20 mouse cellular contexts compared by ENCODE assay signal in genomic region chr2:173802176-173802575, GRCm38 (mm10).
DNase-seq lines count a peak whose midpoint lies in the region; ATAC-seq and TF ChIP-seq lines count a peak whose summit lies in the region.
"Had no signal": no experiment of that assay in that cellular context is flagged by ENCODE, and none has a peak within 500 bp of the region (broad histone marks: within the 10 kb centered on the region; RNA-seq: fewer than 3 reads in every experiment).

No protein-coding gene starts in this region.

- H3K4me3 ChIP-seq in gastrocnemius, adult 2 months = no peak overlapping the region
- H3K4me3 ChIP-seq in lung, embryonic 14.5 days (ENCODE audit: low read depth, low read length) = no peak overlapping the region
- no peak overlapping the region for H3K4me3 ChIP-seq in lung, postnatal 0 days (ENCODE audit: low read depth, low read length)
- no peak overlapping the region for H3K4me3 ChIP-seq in limb, embryonic 10.5 days
- H3K4me3 ChIP-seq: embryonic facial prominence, embryonic 13.5 days; erythroblast, embryonic 14.5 days; forebrain, embryonic 13.5 days; hindbrain, embryonic 12.5 days; hindbrain, embryonic 15.5 days had no signal

- 76% methylated on average over 4 of the region's 4 CpGs for WGBS in lung, embryonic 14.5 days
- 69% methylated on average over 4 of the region's 4 CpGs for WGBS in lung, postnatal 0 days
- 77% methylated on average over 4 of the region's 4 CpGs for WGBS in limb, embryonic 10.5 days

- no peak for TF ChIP-seq EP300 in lung, postnatal 0 days (IDR thresholded peaks at IDR 0.05)

- no peak overlapping the region for H3K9ac ChIP-seq in lung, embryonic 14.5 days
- H3K9ac ChIP-seq in lung, postnatal 0 days (replicated peaks; ENCODE audit: low read depth) = no peak overlapping the region
- H3K9ac ChIP-seq: embryonic facial prominence, embryonic 13.5 days; forebrain, embryonic 13.5 days; forebrain, postnatal 0 days; hindbrain, embryonic 12.5 days; hindbrain, embryonic 15.5 days had no signal

- TF ChIP-seq CTCF in gastrocnemius, adult 2 months (IDR thresholded peaks at IDR 0.05) = no peak
- TF ChIP-seq CTCF in lung, embryonic 14.5 days (IDR thresholded peaks at IDR 0.05; ENCODE audit: low read depth) = no peak
- TF ChIP-seq CTCF in lung, postnatal 0 days (IDR thresholded peaks at IDR 0.05) = no peak

- 0 out of 2 replicates have a peak, but pooled peaks have one; percentile 26 for ATAC-seq in lung, embryonic 14.5 days (ENCODE audit: insufficient read depth)
- ATAC-seq in lung, postnatal 0 days = no peak
- ATAC-seq: forebrain, embryonic 13.5 days; forebrain, postnatal 0 days had no signal

- no peak overlapping the region for H3K4me2 ChIP-seq in lung, embryonic 14.5 days
- no peak overlapping the region for H3K4me2 ChIP-seq in lung, postnatal 0 days (replicated peaks; ENCODE audit: low read depth, low read length)
- H3K4me2 ChIP-seq: embryonic facial prominence, embryonic 13.5 days; forebrain, embryonic 13.5 days; hindbrain, embryonic 12.5 days; hindbrain, embryonic 15.5 days had no signal

- H3K4me1 ChIP-seq in lung, embryonic 14.5 days (ENCODE audit: insufficient read depth) = 0 out of 2 replicates have a peak, but pooled peaks cover 4% of the 10 kb centered on the region
- H3K4me1 ChIP-seq in lung, postnatal 0 days (ENCODE audit: insufficient read depth, low read depth, low read length) = no peaks in the 10 kb centered on the region
- H3K4me1 ChIP-seq in limb, embryonic 10.5 days = peaks cover 17% of the 10 kb centered on the region
- H3K4me1 ChIP-seq: forebrain, embryonic 13.5 days; hindbrain, embryonic 15.5 days had no signal

- no peaks in the 10 kb centered on the region for H3K9me3 ChIP-seq in lung, embryonic 14.5 days (ENCODE audit: low read depth, low read length)
- no peaks in the 10 kb centered on the region for H3K9me3 ChIP-seq in lung, postnatal 0 days (ENCODE audit: low read length)
- no peaks in the 10 kb centered on the region for H3K9me3 ChIP-seq in limb, embryonic 10.5 days (replicated peaks)
- H3K9me3 ChIP-seq: embryonic facial prominence, embryonic 13.5 days; forebrain, embryonic 13.5 days; hindbrain, embryonic 12.5 days; hindbrain, embryonic 15.5 days had no signal

- no peak for DNase-seq in gastrocnemius, adult 2 months
- DNase-seq in gastrocnemius, postnatal 25 days = no peak
- no peak for DNase-seq in lung, embryonic 14.5 days
- DNase-seq in lung, postnatal 0 days (ENCODE audit: low spot score) = no peak
- DNase-seq in NIH3T3 (ENCODE audit: low read depth) = peak; percentile 54
- peak; percentile 28 for DNase-seq in limb, embryonic 10.5 days (ENCODE audit: low spot score)
- no peak for DNase-seq in spleen, postnatal 36 days (ENCODE audit: low spot score in 2 of 2)
- DNase-seq: adrenal gland, adult 2 months; B cell, adult 2 months; cerebellum, adult 11 months; cerebellum, adult 2 months; cerebellum, adult 9-11 months; cerebellum, postnatal 25 days; forebrain, postnatal 0 days had no signal

- intact Hi-C loops in gastrocnemius, adult 2 months (cut with DNase I) = loop anchor here (10.0 kb wide), 1 partner anchor 273 kb away; the partner anchor contains the start of gene Stx16

- H3K27me3 ChIP-seq in lung, embryonic 14.5 days (ENCODE audit: insufficient read depth, low read length) = no peaks in the 10 kb centered on the region
- no peaks in the 10 kb centered on the region for H3K27me3 ChIP-seq in lung, postnatal 0 days (replicated peaks; ENCODE audit: insufficient read depth, low read length)
- no peaks in the 10 kb centered on the region for H3K27me3 ChIP-seq in limb, embryonic 10.5 days (ENCODE audit: low read depth, poor library complexity, severe bottlenecking)
- H3K27me3 ChIP-seq: embryonic facial prominence, embryonic 13.5 days; forebrain, embryonic 13.5 days; hindbrain, embryonic 12.5 days; hindbrain, embryonic 15.5 days had no signal

- H3K27ac ChIP-seq in gastrocnemius, adult 2 months = peak overlapping the region; percentile 59; the same call in 1 of the 2 replicates
- no peak overlapping the region for H3K27ac ChIP-seq in lung, embryonic 14.5 days (ENCODE audit: low read depth)
- no peak overlapping the region for H3K27ac ChIP-seq in lung, postnatal 0 days (ENCODE audit: low read length)
- peak overlapping the region; percentile 56; the same call in 1 of the 2 replicates for H3K27ac ChIP-seq in limb, embryonic 10.5 days
- H3K27ac ChIP-seq: embryonic facial prominence, embryonic 13.5 days; forebrain, embryonic 13.5 days; hindbrain, embryonic 12.5 days; hindbrain, embryonic 15.5 days had no signal

- no peaks in the 10 kb centered on the region for H3K36me3 ChIP-seq in lung, embryonic 14.5 days (ENCODE audit: insufficient read depth)
- H3K36me3 ChIP-seq in lung, postnatal 0 days (ENCODE audit: insufficient read depth, low read length) = no peaks in the 10 kb centered on the region
- H3K36me3 ChIP-seq in limb, embryonic 10.5 days = no peaks in the 10 kb centered on the region
- H3K36me3 ChIP-seq: embryonic facial prominence, embryonic 13.5 days; G1E; hindbrain, embryonic 12.5 days; hindbrain, embryonic 15.5 days had no signal

Comparison
In these comparisons a context has a peak if more than half of its experiments do, and no peak if none do; other contexts are left out.
1. DNase-seq: peak in NIH3T3 (single experiment) and limb, embryonic 10.5 days (single experiment); none in gastrocnemius, adult 2 months (single experiment), gastrocnemius, postnatal 25 days (single experiment), lung, embryonic 14.5 days (single experiment), lung, postnatal 0 days (single experiment) and spleen, postnatal 36 days (0 of 2).
2. H3K27ac ChIP-seq: peak in gastrocnemius, adult 2 months (single experiment) and limb, embryonic 10.5 days (single experiment); none in lung, embryonic 14.5 days (single experiment) and lung, postnatal 0 days (single experiment).